Mouse (Mus musculus) liver, postnatal 0 days (tissue): ENCODE data around the gene 1600014C23Rik.

Source experiments
- CTCF ChIP-seq: sonication (generic); IDR thresholded peaks from 2 replicates; pipeline ENCODE4 v1.5.1; 2016; ENCODE audit warnings: antibody characterized with exemption, low read depth
- EP300 ChIP-seq: IDR thresholded peaks from 2 replicates; pipeline ENCODE4 v1.6.1; 2016; ENCODE audit warnings: antibody characterized with exemption, low read depth, mild to moderate bottlenecking

GRCm38 (mm10) chr17:45751359-45751758 is 17.7 kb upstream of the 1600014C23Rik start:
- TF ChIP-seq CTCF (no peak), EP300 (no peak)
